Mouse (Mus musculus): ENCODE results near the gene Metrn. TPM values are rescaled to one million over a fixed set of nuclear protein-coding genes. Genes with fewer than 3 reads are reported as not detected.

Metrn gene
- total and polyA plus RNA-seq, 3 experiments = 16.9 to 50.1 (median 23.7) TPM

DNA sequence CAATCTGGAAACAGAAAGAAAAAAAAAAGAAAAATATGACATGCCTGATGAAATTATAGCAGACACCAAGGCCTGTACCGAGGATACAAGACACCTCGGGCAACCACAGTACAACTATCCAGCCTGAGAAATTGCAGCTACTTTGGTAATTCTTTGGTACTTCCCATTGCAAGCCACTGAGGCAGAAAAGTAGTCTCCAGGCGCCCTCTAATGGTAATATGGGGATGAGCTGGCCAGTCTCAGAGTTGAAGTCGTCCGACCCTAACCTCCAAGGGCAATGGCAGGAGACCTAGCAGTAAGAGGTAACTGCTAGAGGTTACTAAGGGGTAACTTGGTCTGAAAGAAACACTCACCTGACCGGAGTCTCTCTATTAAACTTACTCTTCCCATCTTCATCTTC is 4.1 kb upstream of the Metrn start:
- dilution Hi-C loops (cut with MboI; ENCODE audit: extremely low pct_ligation_motif_present, extremely low pct_unique_long_range_greater_than_20kb, low sequenced_read_pairs) = no loop called here
- Histone ChIP-seq H3K79me2 (replicated peaks; ENCODE audit: control insufficient read depth, extremely low read depth, insufficient read depth, poor library complexity, severe bottlenecking) (no peaks in the 10 kb centered on the region), H3K27me3 (replicated peaks) (peaks cover 57% of the 10 kb centered on the region), H3K9me3 (replicated peaks; ENCODE audit: low read length) (peaks cover 2% of the 10 kb centered on the region), H3K4me2 (ENCODE audit: insufficient read depth, low read depth, poor library complexity, severe bottlenecking) (no peak overlapping the region), H3K4me1 (ENCODE audit: control insufficient read depth in 1 of 2, insufficient read depth in 2 of 2) (peaks cover 5 to 10% of the 10 kb centered on the region in 2 experiments; a peak in 3 of 4 replicates), H3K4me3 (replicated peaks in 1 of 3; ENCODE audit: low read depth in 2 of 3, low read length in 2 of 3, poor library complexity in 1 of 3) (no peak overlapping the region), H3K9ac (ENCODE audit: insufficient read depth, low read depth) (no peak overlapping the region), H3K36me3 (replicated peaks in 1 of 2; ENCODE audit: control insufficient read depth in 1 of 2, insufficient read depth in 1 of 2, low read length in 1 of 2) (no peaks in the 10 kb centered on the region), H3K27ac (ENCODE audit: insufficient read depth, low read depth) (no peak overlapping the region)
- DNase-seq (ENCODE audit: extremely low read depth) = peak; percentile 81
- TF ChIP-seq SMC3 (IDR thresholded peaks at IDR 0.05; ENCODE audit: low read depth, low read length) (peak; percentile 81), GABPA (IDR thresholded peaks at IDR 0.05; ENCODE audit: insufficient replicate concordance, low read depth, low read length) (no peak), NELFE (IDR thresholded peaks at IDR 0.05; ENCODE audit: low read depth, low read length) (peak; percentile 31; the same call in 1 of the 2 replicates), HCFC1 (IDR thresholded peaks at IDR 0.05; ENCODE audit: low read depth, low read length) (peak; percentile 63), ZC3H11A (IDR thresholded peaks at IDR 0.05; ENCODE audit: low read depth, low read length) (peak; percentile 55), ELF1 (IDR thresholded peaks at IDR 0.05; ENCODE audit: low read depth, low read length) (peak; percentile 57), CHD2 (IDR thresholded peaks at IDR 0.05; ENCODE audit: low read length) (no peak), NRF1 (IDR thresholded peaks at IDR 0.05; ENCODE audit: low read depth, low read length) (peak; percentile 54), TCF12 (IDR thresholded peaks at IDR 0.05; ENCODE audit: low read depth, low read length) (no peak), CTCF (conservative IDR thresholded peaks at IDR 0.05 in 1 of 2, IDR thresholded peaks at IDR 0.05 in 1 of 2; ENCODE audit: low read depth in 2 of 2, low read length in 2 of 2) (peak; percentile 77 to 98), RAD21 (IDR thresholded peaks at IDR 0.05; ENCODE audit: low read depth, low read length) (no peak; the same call in none of the 2 replicates)
- in situ Hi-C loops (cut with MboI; ENCODE audit: low pct_ligation_motif_present, low pct_unique_long_range_greater_than_20kb, low sequenced_read_pairs) = no loop called here

- no peak for DNase-seq (ENCODE audit: extremely low read depth)
- Histone ChIP-seq H3K79me2 (replicated peaks; ENCODE audit: control insufficient read depth, extremely low read depth, insufficient read depth, poor library complexity, severe bottlenecking) (no peaks in the 10 kb centered on the region), H3K4me1 (ENCODE audit: control insufficient read depth in 1 of 2, insufficient read depth in 2 of 2) (peaks cover 14 to 25% of the 10 kb centered on the region in 2 experiments), H3K27me3 (replicated peaks) (peaks cover 22% of the 10 kb centered on the region), H3K27ac (ENCODE audit: insufficient read depth, low read depth) (no peak overlapping the region), H3K4me3 (replicated peaks in 1 of 3; ENCODE audit: low read depth in 2 of 3, low read length in 2 of 3, poor library complexity in 1 of 3) (peak overlapping the region; percentile 64 to 78 (median 67)), H3K9me3 (replicated peaks; ENCODE audit: low read length) (peaks cover 2% of the 10 kb centered on the region), H3K9ac (ENCODE audit: insufficient read depth, low read depth) (peak overlapping the region; percentile 81), H3K36me3 (replicated peaks in 1 of 2; ENCODE audit: control insufficient read depth in 1 of 2, insufficient read depth in 1 of 2, low read length in 1 of 2) (peaks cover 0 to 8% of the 10 kb centered on the region in 2 experiments), H3K4me2 (ENCODE audit: insufficient read depth, low read depth, poor library complexity, severe bottlenecking) (peak overlapping the region; percentile 75)
- in situ Hi-C loops (cut with MboI; ENCODE audit: low pct_ligation_motif_present, low pct_unique_long_range_greater_than_20kb, low sequenced_read_pairs) = loop anchor here (10.0 kb wide), 1 partner anchor 61 kb away; the partner anchor contains the start of gene Mslnl
- dilution Hi-C loops (cut with MboI; ENCODE audit: extremely low pct_ligation_motif_present, extremely low pct_unique_long_range_greater_than_20kb, low sequenced_read_pairs) = no loop called here
- no peak for TF ChIP-seq POLR2AphosphoS2 (IDR thresholded peaks at IDR 0.05; ENCODE audit: low read depth, low read length)
- no peak for TF ChIP-seq EP300 (IDR thresholded peaks at IDR 0.05; ENCODE audit: low read length)
- no peak for TF ChIP-seq ZKSCAN1 (IDR thresholded peaks at IDR 0.05; ENCODE audit: borderline replicate concordance, low read depth, low read length)
- TF ChIP-seq JUN (IDR thresholded peaks at IDR 0.05; ENCODE audit: insufficient read depth, low read depth, low read length) = no peak
- no peak for TF ChIP-seq CTCF (conservative IDR thresholded peaks at IDR 0.05 in 1 of 2, IDR thresholded peaks at IDR 0.05 in 1 of 2; ENCODE audit: low read depth in 2 of 2, low read length in 2 of 2)
- TF ChIP-seq MYC (IDR thresholded peaks at IDR 0.05; ENCODE audit: low read depth, low read length) = no peak
- no peak for TF ChIP-seq JUND (conservative IDR thresholded peaks at IDR 0.05; ENCODE audit: low read depth, low read length)
- no peak for TF ChIP-seq ZMIZ1 (IDR thresholded peaks at IDR 0.05; ENCODE audit: low read depth, low read length)
- no peak for TF ChIP-seq GABPA (IDR thresholded peaks at IDR 0.05; ENCODE audit: insufficient replicate concordance, low read depth, low read length)
- TF ChIP-seq MEF2A (IDR thresholded peaks at IDR 0.05; ENCODE audit: borderline replicate concordance, low read depth, low read length) = no peak
- TF ChIP-seq TCF12 (IDR thresholded peaks at IDR 0.05; ENCODE audit: low read depth, low read length) = no peak
- TF ChIP-seq POLR2A (IDR thresholded peaks at IDR 0.05; ENCODE audit: low read depth, low read length) = no peak
- TF ChIP-seq NRF1 (IDR thresholded peaks at IDR 0.05; ENCODE audit: low read depth, low read length) = no peak
- TF ChIP-seq BHLHE40 (IDR thresholded peaks at IDR 0.05; ENCODE audit: low read depth, low read length) = no peak
- no peak for TF ChIP-seq KAT2A (IDR thresholded peaks at IDR 0.05; ENCODE audit: insufficient replicate concordance, low read length)
- TF ChIP-seq ZNF384 (IDR thresholded peaks at IDR 0.05; ENCODE audit: low read depth, low read length) = no peak
- TF ChIP-seq USF1 (IDR thresholded peaks at IDR 0.05; ENCODE audit: low read depth, low read length) = no peak
- no peak; the same call in 1 of the 2 replicates for TF ChIP-seq SIN3A (IDR thresholded peaks at IDR 0.05; ENCODE audit: low read length)
- TF ChIP-seq IRF4 (IDR thresholded peaks at IDR 0.05; ENCODE audit: low read depth, low read length) = no peak
- TF ChIP-seq RAD21 (IDR thresholded peaks at IDR 0.05; ENCODE audit: low read depth, low read length) = no peak
These were observed 645 bp downstream of the Metrn start for GRCm38 (mm10) chr17:25796211-25796771.
